ENCODE assay signal across 1 mouse cellular context in the genomic region with DNA sequence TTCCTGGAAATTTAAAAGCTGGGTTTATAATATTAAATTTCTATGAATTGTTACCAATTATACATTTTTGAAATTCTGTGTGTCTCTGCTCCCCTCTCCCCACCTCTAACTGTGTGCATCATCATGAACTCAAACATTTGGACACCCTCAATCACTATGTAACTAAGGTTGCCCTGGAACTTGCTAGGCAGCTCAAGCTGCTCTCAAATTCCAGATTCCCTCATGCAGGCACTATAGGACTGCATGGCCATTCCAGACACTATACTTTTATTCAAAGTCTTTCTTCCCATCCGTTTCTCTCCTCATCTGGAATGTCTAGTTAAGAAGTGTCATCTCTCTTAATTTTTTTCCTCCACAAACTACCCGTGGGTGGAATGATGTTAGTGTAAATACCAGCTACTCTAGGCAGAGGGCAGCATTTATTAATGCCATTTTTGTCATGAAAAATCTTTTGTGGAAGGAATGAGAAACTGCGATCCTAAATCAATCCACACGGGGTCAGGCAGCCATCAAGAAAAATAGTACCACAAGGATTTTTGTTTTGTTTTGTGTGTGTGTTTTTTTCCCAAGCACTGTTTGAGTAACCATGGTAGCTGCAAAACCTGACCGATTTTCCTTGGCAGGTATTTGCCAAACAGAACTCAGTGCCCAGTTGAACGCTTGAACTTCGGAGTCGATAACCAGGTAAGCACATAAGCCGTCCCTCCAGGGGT.
TF ChIP-seq lines count a peak whose summit lies in the region.

No protein-coding gene starts in this region.

TF ChIP-seq in MEL, 35 proteins besides CTCF, POLR2A, EP300 and RAD21 (continued from another document):
- TF ChIP-seq MEF2A (IDR thresholded peaks at IDR 0.05; ENCODE audit: extremely low read depth, insufficient replicate concordance, low read depth, low read length, poor library complexity, severe bottlenecking): no peak
- no peak for TF ChIP-seq TBP (IDR thresholded peaks at IDR 0.05; ENCODE audit: low read depth, low read length)
- TF ChIP-seq MXI1 (IDR thresholded peaks at IDR 0.05; ENCODE audit: low read depth, low read length): no peak
- no peak for TF ChIP-seq MAX (IDR thresholded peaks at IDR 0.05; ENCODE audit: low read length)
- TF ChIP-seq MAZ (IDR thresholded peaks at IDR 0.05; ENCODE audit: low read depth, low read length): no peak
- no peak for TF ChIP-seq KAT2A (conservative IDR thresholded peaks at IDR 0.05; ENCODE audit: low read depth, low read length)
- no peak for TF ChIP-seq ELF1 (IDR thresholded peaks at IDR 0.05; ENCODE audit: low read depth, low read length)
- no peak for TF ChIP-seq TAL1 (IDR thresholded peaks at IDR 0.05; ENCODE audit: low read length)
- TF ChIP-seq ZNF384 (IDR thresholded peaks at IDR 0.05; ENCODE audit: low read depth, low read length): no peak
